8 mouse cellular contexts compared by ENCODE assay signal in genomic region chr16:32332040-32332555, GRCm38 (mm10). TPM values are rescaled to one million over a fixed set of nuclear protein-coding genes. Genes with fewer than 3 reads are reported as not detected.
DNase-seq lines count a peak whose midpoint lies in the region; ATAC-seq lines count a peak whose summit lies in the region.

Gene Ubxn7 (plus strand): TSS chr16:32332257.

- 1% methylated on average over 39 of the region's 52 CpGs for WGBS in hindbrain, embryonic 11.5 days

- peak within 1 kb of the TSS; percentile 98 for H3K9ac ChIP-seq in hindbrain, embryonic 11.5 days (ENCODE audit: low read depth, low read length)

- peak; percentile 95 for ATAC-seq in hindbrain, embryonic 11.5 days (ENCODE audit: low FRiP score)

- DNase-seq in Muller cell, postnatal 12 days (ENCODE audit: inconsistent ontology term) = peak; percentile 98
- peak; percentile 97 for DNase-seq in cerebellum, adult 9-11 months
- DNase-seq in frontal cortex, adult 2 months (ENCODE audit: extremely low spot score in 1 of 2, low spot score in 1 of 2) = peak; percentile 91 to 98
- DNase-seq in hindbrain, embryonic 11.5 days (ENCODE audit: low spot score) = peak; percentile 98
- DNase-seq in layer of hippocampus, postnatal 10 days (ENCODE audit: low spot score in 2 of 2) = peak; percentile 99
- DNase-seq in lung, postnatal 10 days = peak; percentile 98
- peak; percentile 99 for DNase-seq in ovary, postnatal 36 days (ENCODE audit: low spot score)
- peak; percentile 99 for DNase-seq in thymus, postnatal 25 days

- no peaks in the 10 kb centered on the region for H3K9me3 ChIP-seq in hindbrain, embryonic 11.5 days (ENCODE audit: control insufficient read depth, low read length)

- H3K27me3 ChIP-seq in hindbrain, embryonic 11.5 days (ENCODE audit: control insufficient read depth, insufficient read depth, low read length) = no peaks in the 10 kb centered on the region

- no peaks in the 10 kb centered on the region for H3K36me3 ChIP-seq in hindbrain, embryonic 11.5 days (ENCODE audit: control insufficient read depth, insufficient read depth, low read length)

- H3K4me2 ChIP-seq in hindbrain, embryonic 11.5 days (replicated peaks; ENCODE audit: low read depth, low read length) = peak within 1 kb of the TSS; percentile 48

- peak within 1 kb of the TSS; percentile 95 for H3K4me3 ChIP-seq in hindbrain, embryonic 11.5 days (ENCODE audit: low read depth, low read length)

- H3K27ac ChIP-seq in hindbrain, embryonic 11.5 days (ENCODE audit: low read depth, low read length) = peak within 1 kb of the TSS; percentile 93

- no peaks in the 10 kb centered on the region for H3K4me1 ChIP-seq in hindbrain, embryonic 11.5 days (replicated peaks; ENCODE audit: control insufficient read depth, insufficient read depth, low read length)

RNA-seq across cellular contexts. Expression of gene Ubxn7, which starts in this region (rescaled TPM):
- polyA plus RNA-seq in frontal cortex, adult 2 months (2012; rRNA removed) = 15.4 and 16.8 TPM in 2 replicates
- polyA plus RNA-seq in hindbrain, embryonic 11.5 days (2014; fragmentation: Nextera tagmentation; extraction: Ambion mirVana) = 24.9 and 40.5 TPM in 2 replicates
- 10 to 100 TPM; 50.7 to 64.1 TPM for total RNA-seq in layer of hippocampus, postnatal 10 days (2021)

Comparison
In these comparisons a context has a peak if more than half of its experiments do, and no peak if none do; other contexts are left out.
1. Peak in every context shown above with its lines: DNase-seq, ATAC-seq, H3K4me3 ChIP-seq and H3K27ac ChIP-seq.